Mouse (Mus musculus) spleen, adult 2 months (tissue): ENCODE measurements around the gene Gm26992.

Experiments used
- CTCF ChIP-seq: fragments of 200-500 bp; IDR thresholded peaks from 2 replicates; pipeline ENCODE4 v1.5.1; 2011; ENCODE audit warnings: mild to moderate bottlenecking, inconsistent platforms; ENCODE audit not compliant: insufficient read depth, insufficient read length, insufficient replicate concordance; ENCODE audit errors: extremely low read depth
- POLR2A ChIP-seq: fragments of 200-500 bp; IDR thresholded peaks from 2 replicates; pipeline ENCODE4 v1.6.1; 2011; ENCODE audit warnings: low read depth, low read length, inconsistent platforms

DNA sequence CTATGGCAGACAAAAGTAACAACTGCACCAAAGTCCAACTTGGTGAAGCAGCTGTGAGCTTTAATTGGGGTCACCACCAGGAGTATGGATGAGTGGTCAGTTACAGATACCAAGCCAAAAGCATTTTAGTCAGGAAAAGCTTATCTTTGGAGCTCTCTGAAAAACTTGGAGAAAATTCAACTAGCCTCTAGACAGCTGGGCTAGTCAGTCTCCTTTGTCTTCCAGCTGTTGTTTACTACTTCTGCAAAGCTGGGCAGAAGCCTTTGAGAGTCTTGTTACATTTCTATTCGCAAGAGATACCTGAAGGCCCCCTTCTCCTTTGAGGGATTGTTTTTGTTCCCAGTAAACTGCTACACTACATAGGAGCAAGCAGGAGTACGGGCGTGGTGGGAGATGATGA is 97.7 kb downstream of the Gm26992 start:
- TF ChIP-seq POLR2A (no peak), CTCF (no peak)
